Mouse (Mus musculus): ENCODE data around the gene Mfsd14a.

The Mfsd14a gene

DNA sequence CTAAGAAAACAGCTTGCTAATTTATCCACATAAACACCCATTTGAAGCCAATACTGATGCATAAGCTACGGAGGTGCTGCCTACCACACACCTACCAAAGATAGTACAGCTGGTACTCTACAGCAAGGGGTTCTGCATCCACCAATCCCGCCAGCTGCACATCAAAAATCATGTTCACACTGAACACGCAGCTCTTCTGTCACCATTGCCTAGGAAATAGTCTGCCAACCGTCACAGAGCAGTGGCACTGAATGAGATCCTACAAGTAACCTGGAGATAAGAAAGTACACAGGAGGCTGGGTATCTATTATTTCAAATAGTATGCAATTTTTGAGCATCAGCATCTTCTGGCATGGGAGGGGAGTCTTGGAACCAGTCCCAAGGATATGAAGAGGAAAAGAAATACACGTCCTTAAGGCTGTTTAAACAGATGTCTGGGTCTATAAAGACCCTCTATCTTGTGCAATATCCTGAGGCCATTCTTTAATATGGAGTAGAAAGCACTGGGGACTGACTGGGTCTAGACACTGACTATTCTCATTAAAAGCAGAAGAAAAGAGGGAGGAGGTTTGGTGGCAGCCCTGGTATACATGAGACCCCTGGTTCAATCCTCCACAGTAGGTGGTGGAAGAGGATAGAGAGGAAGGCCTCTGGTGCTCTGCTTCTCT lies 9.1 kb downstream of the Mfsd14a start:
- no peak for DNase-seq (ENCODE audit: low spot score)

GRCm38 (mm10) chr3:116652033-116652446 lies 10.4 kb downstream of the Mfsd14a start:
- peak; percentile 24 for DNase-seq (ENCODE audit: low spot score)

GRCm38 (mm10) chr3:116650698-116651097 lies 11.8 kb downstream of the Mfsd14a start:
- peak; percentile 11 for DNase-seq (ENCODE audit: low spot score)

DNA sequence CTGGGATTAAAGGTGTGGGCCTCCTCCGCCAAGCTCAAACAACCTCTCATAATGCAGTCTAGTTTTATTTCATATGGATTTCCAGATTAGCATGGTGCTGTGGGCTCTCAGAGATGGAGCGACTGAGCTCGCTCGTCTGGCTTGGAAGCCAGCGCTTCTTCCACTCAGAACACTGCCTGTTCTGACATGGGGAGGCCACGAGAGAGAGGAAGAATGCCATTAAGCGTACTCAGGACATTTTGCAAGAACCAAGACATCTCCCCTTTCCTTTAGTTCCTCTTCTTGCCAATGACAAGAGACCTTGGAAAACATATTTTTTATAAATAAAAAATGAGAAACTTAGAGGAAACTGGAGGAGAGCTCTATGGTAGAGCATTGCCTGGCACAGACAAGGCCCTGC lies 13.7 kb downstream of the Mfsd14a start:
- DNase-seq (ENCODE audit: low spot score), result no peak

DNA sequence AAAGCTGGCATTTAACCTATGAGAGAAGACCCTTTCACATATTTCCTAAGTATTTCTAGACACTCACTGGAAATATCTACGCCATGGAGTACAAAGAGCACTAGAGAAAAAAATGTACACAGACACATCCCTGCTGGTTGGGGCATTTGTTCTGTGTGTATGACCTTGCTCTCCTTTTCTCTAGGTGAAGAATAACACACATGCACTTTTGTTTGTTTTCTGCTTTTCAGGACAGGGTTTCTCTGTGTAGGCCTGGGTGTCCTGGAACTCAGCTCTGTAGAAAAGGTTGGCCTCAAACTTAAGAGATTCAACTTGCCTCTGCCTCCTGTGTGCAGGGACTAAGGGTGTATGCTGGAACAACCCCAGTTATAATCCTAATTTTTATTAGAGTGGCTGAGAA lies 16.1 kb downstream of the Mfsd14a start:
- no peak for DNase-seq (ENCODE audit: low spot score)

GRCm38 (mm10) chr3:116642373-116642772 lies 20.1 kb downstream of the Mfsd14a start:
- DNase-seq (ENCODE audit: low spot score), result no peak

- DNase-seq (ENCODE audit: low spot score), result no peak
Observed at GRCm38 (mm10) chr3:116641811-116642371, 20.6 kb downstream of the Mfsd14a start.

DNA sequence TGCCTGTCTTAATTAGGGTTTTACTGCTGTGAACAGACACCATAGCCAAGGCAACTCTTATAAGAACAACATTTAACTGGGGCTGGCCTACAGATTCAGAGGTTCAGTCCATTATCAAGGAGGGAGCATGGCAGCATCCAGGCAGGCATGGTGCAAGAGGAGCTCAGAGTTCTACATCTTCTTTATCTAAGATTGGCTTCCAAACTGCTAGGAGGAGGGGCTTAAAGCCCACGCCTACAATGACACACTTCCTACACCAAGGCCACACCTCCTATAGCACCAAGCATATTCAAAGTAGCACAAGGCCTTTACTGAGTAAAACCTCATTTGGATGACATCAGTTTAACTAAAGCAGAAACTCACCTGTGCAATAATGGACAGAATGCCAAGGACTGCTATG lies 22.5 kb downstream of the Mfsd14a start:
- DNase-seq (ENCODE audit: low spot score), result no peak

- DNase-seq (ENCODE audit: low spot score), result no peak
Observed at GRCm38 (mm10) chr3:116638572-116638971, 23.9 kb downstream of the Mfsd14a start.

DNA sequence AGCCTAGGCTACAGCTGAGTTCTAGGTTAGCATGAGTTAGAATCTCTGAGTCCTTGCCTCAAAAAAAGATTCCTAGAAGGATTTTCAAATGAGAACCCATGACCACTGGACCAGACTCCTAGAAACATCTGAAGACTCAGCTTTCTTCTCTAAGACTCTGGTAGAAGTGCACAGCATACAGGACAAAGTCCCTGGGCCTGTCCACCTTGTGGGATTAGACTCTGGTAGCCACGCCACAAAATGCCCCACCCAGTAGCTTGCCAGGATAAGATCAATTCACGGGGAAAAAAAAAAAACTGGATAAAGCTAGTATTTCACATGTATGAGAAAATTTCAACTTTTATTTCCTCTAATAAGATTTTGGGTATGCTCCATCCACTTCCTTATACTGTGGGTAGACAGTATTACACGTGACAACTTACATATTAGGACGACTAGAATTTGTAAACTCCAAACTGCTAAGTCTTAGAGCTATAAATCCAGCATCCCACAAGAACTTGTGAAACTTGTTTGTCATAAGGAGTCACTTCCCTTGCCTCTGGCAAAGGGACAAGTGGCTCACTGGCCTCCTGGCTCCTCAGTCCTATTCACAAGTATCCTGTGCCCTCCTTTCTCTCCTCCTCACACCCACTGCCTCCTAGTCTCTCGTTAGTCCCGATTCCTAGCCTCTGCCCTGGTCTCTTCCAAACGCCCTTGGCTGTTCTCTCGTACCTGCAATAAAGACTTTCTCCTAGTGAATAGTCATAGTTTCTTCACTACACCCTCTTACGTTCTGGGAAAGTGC lies 24.6 kb downstream of the Mfsd14a start:
- no peak for DNase-seq (ENCODE audit: low spot score)

DNA sequence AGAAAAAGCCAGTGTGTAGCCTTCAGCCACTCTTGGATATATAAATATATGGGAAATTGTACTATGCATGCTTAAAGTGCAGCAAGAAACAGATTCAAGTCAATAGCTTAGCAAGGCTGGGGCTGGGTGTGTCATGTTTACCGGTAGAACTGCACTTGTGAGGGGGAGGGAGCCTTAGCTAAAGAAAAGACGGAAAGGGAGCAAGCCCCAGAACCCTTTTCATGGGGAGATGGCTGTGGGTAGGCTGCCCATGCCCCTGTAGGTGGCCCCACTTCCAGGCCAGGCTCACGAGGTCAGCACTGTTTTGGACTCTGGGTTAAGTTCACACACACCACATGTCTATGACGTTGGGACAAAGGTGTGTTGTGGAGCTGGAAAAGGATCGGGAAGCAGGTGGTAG lies 26.7 kb downstream of the Mfsd14a start:
- DNase-seq (ENCODE audit: low spot score), result no peak

DNA sequence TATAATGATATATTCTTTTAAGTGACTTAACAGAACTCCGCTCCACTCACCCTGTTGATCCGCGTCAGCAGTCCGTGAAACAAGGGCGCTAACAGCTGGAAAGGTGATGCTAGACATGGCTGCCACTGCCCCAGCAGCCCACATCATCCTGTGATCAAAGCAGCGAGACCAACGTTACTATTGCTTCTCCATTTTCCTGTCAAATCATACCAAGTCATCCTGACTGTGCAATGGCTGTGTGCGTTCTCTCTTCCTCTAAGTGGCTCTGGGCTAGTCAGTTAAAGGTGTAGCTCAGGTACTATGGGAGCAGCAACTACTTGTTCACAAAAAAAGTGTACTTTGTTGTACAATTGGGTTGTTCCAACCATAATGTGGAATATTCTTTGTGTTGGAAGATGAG lies 27.6 kb downstream of the Mfsd14a start:
- no peak for DNase-seq (ENCODE audit: low spot score)

DNA sequence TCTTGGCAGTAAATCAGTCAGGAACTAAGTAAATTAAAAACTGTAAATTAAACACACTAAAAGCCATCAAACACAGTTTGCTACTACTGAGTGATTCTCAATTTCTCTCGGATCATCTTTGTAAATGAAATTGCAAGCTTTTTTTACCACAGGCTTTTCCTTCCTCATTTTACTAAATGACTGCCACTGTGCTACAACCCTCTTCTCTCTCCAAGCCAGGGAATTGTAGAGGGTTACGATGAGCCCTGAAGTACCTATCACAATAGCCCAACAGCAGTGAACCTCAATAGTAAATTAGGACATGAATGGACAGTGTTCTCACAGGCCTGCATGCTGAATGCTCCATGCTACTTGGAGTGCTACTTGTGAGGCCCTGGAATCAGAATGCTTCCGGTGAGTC lies 28.4 kb downstream of the Mfsd14a start:
- no peak for DNase-seq (ENCODE audit: low spot score)

GRCm38 (mm10) chr3:116632971-116633370 lies 29.5 kb downstream of the Mfsd14a start:
- DNase-seq (ENCODE audit: low spot score), result no peak

DNA sequence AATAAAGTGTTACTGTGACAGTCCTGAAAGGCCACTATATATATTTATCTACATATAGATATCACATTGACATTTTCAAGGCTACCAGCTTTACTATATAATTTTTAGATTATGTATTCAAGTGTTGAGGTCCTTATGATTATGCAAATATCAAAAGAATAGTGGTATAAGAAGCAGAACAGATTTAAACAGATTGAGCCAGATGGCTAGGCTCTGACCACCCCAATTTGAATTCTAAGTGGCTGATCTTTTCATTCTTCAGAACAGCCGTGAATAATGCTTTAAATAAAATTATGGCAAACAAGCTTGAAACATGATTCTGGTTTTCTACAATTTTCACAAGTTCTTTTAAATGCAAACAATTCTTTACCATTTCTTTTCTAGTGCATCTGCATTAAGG lies 31.0 kb downstream of the Mfsd14a start:
- no peak for DNase-seq (ENCODE audit: low spot score)

DNA sequence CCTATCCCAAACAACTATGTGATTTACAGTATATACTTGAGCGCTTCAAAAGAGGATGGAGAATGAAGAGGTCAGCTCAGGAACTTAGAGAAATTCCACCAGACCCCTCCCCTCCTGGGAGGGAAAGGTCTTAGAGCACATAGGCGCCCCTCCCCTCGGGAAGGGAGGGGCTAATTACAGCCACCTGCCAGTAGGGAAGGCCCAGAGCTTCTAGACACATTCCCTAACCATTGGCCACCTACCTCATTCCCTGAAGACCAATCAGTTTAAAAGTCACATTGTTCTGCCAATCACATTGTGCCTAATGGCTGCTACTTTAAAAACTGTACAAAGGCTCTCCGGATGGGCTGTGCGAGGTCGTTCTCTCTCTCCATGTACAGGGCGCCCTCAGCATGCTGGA lies 39.8 kb downstream of the Mfsd14a start:
- DNase-seq (ENCODE audit: low spot score), result no peak

GRCm38 (mm10) chr3:116620636-116621370 lies 41.7 kb downstream of the Mfsd14a start:
- DNase-seq (ENCODE audit: low spot score), result no peak

DNA sequence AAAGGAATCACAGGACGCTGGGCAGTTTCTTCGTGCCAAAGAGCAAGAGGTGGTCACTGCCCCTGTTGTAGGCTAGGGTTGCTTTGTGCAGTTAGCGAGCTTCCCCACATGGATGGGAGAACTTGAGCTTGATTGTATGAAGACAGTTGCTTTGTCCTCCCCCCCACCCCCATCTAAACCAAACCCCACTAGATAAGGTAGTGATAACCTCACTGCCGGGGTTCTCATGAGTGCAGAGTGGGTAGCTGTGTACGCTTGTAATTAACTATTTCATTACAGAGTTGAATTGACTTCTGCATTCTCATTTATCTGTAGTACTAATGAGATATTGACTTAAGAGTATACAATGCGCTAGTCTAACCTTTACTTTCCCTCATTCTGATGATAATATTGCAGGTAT lies 43.6 kb downstream of the Mfsd14a start:
- DNase-seq (ENCODE audit: low spot score), result no peak

DNA sequence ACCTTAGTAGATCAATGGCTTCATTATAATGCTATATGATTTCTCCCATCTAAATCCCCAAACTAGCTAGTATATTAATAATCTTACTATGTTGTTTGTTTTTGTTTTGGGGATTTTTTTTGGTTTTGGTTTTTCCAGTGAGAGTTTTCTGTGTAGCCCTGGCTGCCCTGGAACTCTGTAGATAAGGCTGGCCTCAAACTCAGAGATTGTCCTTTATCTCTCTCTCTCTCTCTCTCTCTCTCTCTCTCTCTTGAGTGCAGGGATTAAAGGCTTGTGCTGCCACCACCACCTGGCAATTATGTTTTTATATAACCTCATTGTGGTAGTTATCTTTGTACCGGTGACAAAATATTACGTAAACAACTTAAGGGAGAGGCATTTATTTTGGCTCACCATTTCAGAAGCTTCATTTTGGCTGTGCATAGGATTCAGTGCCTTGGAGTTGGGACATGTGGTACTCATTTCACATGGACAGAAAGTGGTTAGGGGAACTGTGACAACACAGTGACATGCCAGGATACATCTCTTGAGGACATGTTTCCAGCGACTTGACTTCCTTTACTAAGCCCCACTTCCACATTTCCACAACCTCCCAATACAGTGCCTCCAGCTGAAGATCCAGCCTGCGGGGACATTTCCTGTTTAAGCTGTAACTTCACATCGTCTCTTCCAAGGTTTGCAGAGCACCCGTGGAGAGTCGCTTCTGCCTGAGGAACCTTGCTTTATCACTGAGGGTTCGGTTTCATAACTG lies 47.0 kb downstream of the Mfsd14a start:
- no peak for DNase-seq (ENCODE audit: low spot score)

DNA sequence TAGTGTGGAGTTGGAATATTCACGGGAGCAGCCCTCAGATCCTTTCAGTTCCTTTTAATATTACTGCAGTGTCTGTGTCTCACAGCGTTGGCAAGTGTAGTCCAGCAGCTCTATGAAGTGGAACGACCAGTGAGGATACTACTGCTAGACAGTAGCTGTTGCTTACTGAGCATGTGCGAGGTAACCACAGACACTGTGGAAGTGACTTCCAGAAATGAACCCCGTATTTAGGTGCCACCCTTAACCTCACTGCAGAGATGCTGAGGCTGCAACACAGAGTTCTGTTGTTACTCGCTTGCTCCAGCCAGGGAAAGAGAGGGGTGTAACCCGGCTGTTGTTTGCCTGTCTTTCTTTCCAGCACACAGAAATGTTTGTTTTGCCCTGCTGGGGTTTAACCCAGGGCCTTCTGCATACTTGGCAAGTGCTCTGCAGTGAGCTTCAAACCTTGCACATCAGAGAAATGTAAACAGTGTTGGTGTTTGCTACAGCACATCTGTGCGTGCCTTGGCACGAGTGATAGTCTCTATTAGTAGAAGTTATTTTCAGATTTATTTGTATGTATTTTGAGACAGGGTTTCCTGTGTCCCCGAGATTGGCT lies 48.1 kb downstream of the Mfsd14a start, which contains the start of gene Trmt13:
TSS of gene Trmt13 (minus strand) at position 293 of the 598 bp plus-strand sequence.
- DNase-seq (ENCODE audit: low spot score), result peak; percentile 24

DNA sequence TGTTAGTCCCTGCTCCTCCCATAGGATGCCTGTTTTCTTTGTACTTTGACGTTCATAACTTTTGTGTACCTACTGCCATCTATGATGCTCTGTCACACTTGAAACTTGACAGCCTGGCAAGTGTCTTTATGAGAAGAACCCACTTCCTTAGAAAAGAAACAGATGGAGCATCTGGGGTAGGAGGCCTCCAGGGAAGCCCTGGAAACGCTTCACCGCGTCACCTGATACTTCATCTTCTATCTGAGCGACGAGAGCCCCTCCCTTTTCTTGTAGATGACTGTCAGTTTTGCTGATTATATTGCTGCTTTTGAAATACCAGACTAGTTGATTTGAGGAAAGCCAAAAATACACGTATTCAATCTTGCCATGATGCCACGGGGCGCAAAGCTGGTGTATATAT lies 57.9 kb downstream of the Mfsd14a start:
- DNase-seq (ENCODE audit: low spot score), result no peak
